Mouse (Mus musculus): ENCODE measurements around the gene C4bp.
A peak's percentile ranks its signal among the peaks of the same experiment; 100 is the strongest.
"Not testable (repeated sequence)": the region's sequence is repeated elsewhere in the genome, so short reads cannot be mapped to it uniquely, and the experiment has no call there.

C4bp gene

DNA sequence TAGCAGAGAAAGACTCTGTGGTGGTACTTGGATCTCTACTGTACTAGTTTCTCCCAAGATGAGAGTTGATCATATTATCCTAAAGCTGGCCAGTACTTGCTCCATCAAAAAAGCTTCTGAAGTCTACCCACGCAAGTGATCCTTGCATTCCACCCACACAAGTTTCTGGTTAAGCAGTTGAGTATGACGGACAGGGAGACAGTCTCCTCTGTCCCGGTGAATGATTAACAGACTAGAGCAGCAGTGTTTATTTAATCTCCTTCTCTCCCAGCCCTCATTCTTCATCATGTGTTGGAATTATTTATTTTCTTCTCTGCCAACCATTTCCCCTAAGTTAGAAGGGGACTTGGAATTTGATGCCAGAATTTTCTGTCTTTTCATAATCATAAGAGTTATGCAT lies at the start of gene C4bp:
Gene C4bp, minus strand, starts transcription at position 179 of the 400 bp plus-strand sequence.
- no peak for DNase-seq (ENCODE audit: low read depth, low spot score)

GRCm38 (mm10) chr1:130710283-130711080 lies 49.0 kb upstream of the C4bp start:
- DNase-seq (ENCODE audit: low read depth, low spot score) = no peak

DNA sequence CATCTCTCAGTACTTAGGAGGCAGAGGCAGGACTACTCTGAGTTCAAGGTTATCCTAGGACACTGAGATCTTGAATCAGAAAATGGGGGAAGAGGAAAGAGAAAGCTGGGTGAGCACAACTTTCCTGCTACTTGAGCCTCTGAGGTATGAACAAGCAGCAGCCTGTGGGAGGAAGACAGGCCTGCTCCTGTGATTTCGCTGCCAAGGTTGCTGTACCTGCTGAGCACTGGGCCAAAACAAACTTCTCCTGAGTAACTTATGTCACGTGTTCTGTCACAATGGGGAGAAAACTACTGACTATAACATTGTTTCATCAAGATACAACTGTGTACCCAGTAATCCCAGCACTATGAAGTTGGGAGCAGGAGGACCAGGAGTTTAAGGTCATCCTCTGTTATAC lies 42.2 kb upstream of the C4bp start:
- no peak for DNase-seq (ENCODE audit: low read depth, low spot score)

DNA sequence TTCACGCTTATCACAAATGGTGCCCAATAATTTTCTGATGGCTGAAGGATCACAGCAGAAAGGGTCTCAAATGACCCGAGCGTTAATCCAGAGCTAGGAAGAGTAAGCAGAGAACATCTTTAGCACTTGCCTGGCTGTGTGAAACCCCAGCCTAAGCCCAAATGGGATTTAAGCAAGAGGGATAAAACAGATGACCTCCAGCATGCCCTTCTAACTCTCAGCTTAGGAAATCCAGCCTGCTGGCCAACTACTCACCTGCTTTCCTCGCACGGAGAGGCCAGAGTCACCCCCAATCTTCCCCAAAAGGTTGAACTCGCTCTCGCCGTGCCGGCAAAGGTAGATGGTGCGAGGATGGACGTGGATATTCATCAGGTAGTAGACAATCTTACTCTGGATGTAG lies 40.5 kb upstream of the C4bp start:
- no peak for DNase-seq (ENCODE audit: low read depth, low spot score)

GRCm38 (mm10) chr1:130699937-130700633 lies 38.7 kb upstream of the C4bp start:
- DNase-seq (ENCODE audit: low read depth, low spot score) = no peak

GRCm38 (mm10) chr1:130698601-130699000 lies 37.2 kb upstream of the C4bp start:
- DNase-seq (ENCODE audit: low read depth, low spot score) = no peak

- DNase-seq (ENCODE audit: low read depth, low spot score) = no peak
These were observed 22.5 kb upstream of the C4bp start for GRCm38 (mm10) chr1:130683905-130684304.

DNA sequence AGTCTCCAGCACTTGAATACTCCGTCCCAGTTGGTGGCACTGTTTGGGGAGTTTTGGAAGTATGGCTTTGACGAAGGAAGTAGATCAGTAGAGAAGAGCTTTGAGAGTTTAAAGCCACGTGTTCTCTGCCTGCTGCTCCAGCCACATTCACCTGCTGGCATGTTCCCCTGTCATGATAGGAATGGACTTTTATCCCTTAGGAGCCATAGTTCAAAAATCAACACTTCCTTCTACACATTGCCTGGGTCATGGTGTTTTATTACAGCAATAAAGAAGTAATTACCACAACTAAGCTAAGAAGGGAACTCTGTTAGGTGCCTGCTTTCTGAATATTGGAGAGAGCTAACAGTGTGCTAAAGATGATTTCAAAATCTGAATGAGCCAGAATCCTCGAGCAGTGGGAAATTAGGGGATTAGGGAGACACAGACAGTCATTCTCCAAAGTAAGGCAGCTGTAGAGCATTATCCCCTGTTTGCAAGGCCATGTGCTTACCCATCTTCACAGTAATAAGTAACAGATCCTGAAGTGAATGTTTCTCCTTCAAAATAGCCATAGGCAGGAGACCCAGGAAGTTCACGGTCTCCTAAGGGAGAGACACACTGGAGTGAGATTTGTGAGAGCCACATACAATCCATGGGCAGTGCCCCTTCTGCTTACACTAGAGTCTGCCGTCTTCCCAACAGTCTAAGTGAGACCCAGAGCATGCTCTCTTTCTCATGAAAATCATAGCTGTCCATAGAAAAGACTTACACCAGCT lies 20.4 kb upstream of the C4bp start:
- DNase-seq (ENCODE audit: low read depth, low spot score) = no peak

- DNase-seq (ENCODE audit: low read depth, low spot score) = no peak
These were observed 19.6 kb upstream of the C4bp start for GRCm38 (mm10) chr1:130681075-130681474.

DNA sequence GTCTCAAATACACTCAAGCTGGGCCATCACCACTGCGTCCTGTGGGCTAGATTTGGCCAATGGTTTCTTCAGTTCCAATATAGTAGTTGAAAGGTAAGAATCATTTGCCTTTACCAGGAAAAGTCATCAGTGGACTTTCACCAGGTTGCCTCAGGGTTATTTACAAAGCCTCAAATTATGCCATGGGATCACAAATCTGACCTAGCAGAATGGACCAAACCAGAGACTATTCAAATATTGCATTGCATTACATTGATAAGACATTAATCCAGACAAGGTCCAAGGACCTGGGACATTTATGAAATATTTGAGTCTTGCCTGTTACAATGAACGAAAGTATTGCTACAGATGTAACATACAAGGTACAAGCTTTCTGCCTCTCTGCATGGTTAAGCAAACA lies 17.1 kb upstream of the C4bp start:
- no peak for DNase-seq (ENCODE audit: low read depth, low spot score)

DNA sequence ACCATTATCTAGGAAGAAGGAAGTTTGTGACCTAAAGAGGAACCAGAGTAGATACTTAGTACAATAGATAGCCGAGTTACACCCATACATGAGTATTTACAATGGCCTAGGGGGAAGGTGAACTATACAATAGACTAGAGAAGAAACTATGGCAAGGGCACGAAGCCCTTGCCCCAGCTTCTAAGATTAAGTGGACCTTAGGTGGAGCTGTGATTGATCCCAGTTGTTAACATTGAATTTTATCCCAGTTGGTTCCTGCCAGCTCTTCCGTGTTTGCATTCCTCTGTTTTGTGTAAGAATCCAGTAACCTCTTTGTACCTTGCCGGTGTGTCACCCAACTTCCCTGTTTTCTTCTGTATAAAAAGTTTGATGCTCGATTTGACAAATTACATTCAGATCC lies 2.1 kb upstream of the C4bp start:
- DNase-seq (ENCODE audit: low read depth, low spot score) = not testable (repeated sequence)

- DNase-seq (ENCODE audit: low read depth, low spot score) = not testable (repeated sequence)
These were observed 1.8 kb downstream of the C4bp start for GRCm38 (mm10) chr1:130659641-130660040.

DNA sequence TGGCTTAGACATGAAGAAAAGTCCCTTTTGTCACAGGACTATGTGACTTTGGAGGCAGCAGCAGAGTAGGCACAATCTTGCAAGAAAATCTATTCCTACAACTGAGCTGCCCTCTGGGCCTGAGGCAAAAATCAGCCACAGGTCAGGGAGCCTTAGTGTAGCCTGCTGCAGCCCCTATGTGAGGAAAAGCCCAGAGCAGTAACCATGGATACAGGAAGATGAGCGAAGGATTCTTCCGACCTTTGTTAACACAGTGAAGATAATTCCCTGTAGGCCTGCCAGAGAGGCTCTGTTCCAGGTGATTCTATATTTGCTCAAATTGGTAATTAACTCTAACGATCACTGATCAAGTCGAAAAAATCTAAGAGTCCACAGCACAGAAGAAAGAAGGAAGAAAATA lies 17.3 kb downstream of the C4bp start:
- DNase-seq (ENCODE audit: low read depth, low spot score) = no peak

GRCm38 (mm10) chr1:130640967-130641366 lies 20.5 kb downstream of the C4bp start:
- DNase-seq (ENCODE audit: low read depth, low spot score) = no peak

GRCm38 (mm10) chr1:130633761-130634410 lies 27.5 kb downstream of the C4bp start:
- peak; percentile 35 for DNase-seq (ENCODE audit: low read depth, low spot score)

DNA sequence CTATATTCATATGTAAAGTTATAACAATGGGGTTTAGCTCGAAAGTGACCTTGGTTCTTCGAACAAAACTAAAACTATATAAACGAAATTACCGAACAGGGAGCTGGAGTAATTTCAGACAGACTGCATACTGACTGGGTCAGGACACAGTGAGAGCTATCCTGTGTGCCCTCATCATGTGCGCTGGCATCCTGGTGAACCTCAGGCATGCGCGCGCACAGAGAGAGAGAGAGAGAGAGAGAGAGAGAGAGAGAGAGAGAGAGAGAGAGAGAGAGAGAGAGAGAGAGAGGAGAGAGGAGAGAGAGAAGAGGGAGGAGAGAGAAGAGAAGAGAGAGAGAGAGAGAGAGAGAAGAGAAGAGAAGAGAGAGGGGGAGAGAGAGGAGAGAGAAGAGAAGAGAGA lies 28.1 kb downstream of the C4bp start:
- no peak for DNase-seq (ENCODE audit: low read depth, low spot score)

GRCm38 (mm10) chr1:130629521-130629920 lies 31.9 kb downstream of the C4bp start, which contains the start of gene Zp3r:
TSS of gene Zp3r (minus strand) at chr1:130629621.
- DNase-seq (ENCODE audit: low read depth, low spot score) = no peak

DNA sequence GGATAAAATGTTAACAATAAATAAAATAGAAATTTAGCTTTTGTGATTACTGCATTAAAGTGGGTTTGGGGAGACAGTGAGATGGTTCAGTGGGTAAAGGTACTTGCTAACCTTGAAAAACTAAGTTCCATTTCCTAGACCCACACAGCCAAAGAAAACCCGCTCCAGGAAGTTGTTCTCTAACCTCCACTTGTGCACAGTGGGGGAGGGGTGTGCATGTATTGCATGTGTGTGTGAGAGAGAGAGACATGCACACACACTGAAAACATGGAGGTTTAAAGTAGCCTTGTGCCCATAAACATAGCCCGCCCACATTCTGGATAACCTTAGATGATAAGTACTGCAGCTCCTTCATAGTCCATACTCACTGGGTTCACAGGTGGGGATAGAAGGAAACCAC lies 65.1 kb downstream of the C4bp start:
- DNase-seq (ENCODE audit: low read depth, low spot score) = no peak

GRCm38 (mm10) chr1:130588659-130589058 lies 72.8 kb downstream of the C4bp start:
- DNase-seq (ENCODE audit: low read depth, low spot score) = no peak

Data from retina, postnatal 7 days (tissue).